Mouse (Mus musculus): ENCODE data around the gene Llgl2. TPM values are rescaled to one million over a fixed set of nuclear protein-coding genes. Genes with fewer than 3 reads are reported as not detected.

Llgl2 gene
- polyA plus RNA-seq, 1 experiment from 2014 or later: 41.1 TPM

GRCm38 (mm10) chr11:115898446-115898845 lies 74.6 kb downstream of the Llgl2 start:
- ATAC-seq (ENCODE audit: insufficient number of reproducible peaks, insufficient read depth, low FRiP score, low read depth): no peak
- 0 out of 2 replicates have a peak, but pooled peaks cover 3% of the 10 kb centered on the region for H3K36me3 ChIP-seq (ENCODE audit: control insufficient read depth, insufficient read depth, low read length)
- H3K4me3 ChIP-seq (ENCODE audit: low read depth, low read length): no peak overlapping the region
- no peak overlapping the region for H3K4me2 ChIP-seq (replicated peaks; ENCODE audit: low read depth, low read length)
- H3K27me3 ChIP-seq (ENCODE audit: control insufficient read depth, insufficient read depth, low read length): no peaks in the 10 kb centered on the region
- H3K4me1 ChIP-seq (ENCODE audit: control insufficient read depth, insufficient read depth, low read length): peaks cover 15% of the 10 kb centered on the region
- no peaks in the 10 kb centered on the region for H3K9me3 ChIP-seq (ENCODE audit: control insufficient read depth, low read depth, low read length)
- no peak overlapping the region for H3K9ac ChIP-seq (replicated peaks; ENCODE audit: low read depth, low read length)
- WGBS: 84% methylated on average over 7 of the region's 7 CpGs
- H3K27ac ChIP-seq (ENCODE audit: low read length): no peak overlapping the region

- 19% methylated on average over 4 of the region's 4 CpGs for WGBS
- ATAC-seq (ENCODE audit: insufficient number of reproducible peaks, insufficient read depth, low FRiP score, low read depth): no peak
- Histone ChIP-seq H3K4me2 (replicated peaks; ENCODE audit: low read depth, low read length) (no peak overlapping the region), H3K9ac (replicated peaks; ENCODE audit: low read depth, low read length) (no peak overlapping the region), H3K36me3 (ENCODE audit: control insufficient read depth, insufficient read depth, low read length) (0 out of 2 replicates have a peak, but pooled peaks cover 1% of the 10 kb centered on the region), H3K27me3 (ENCODE audit: control insufficient read depth, insufficient read depth, low read length) (no peaks in the 10 kb centered on the region), H3K4me1 (ENCODE audit: control insufficient read depth, insufficient read depth, low read length) (peaks cover 20% of the 10 kb centered on the region), H3K27ac (ENCODE audit: low read length) (no peak overlapping the region), H3K9me3 (ENCODE audit: control insufficient read depth, low read depth, low read length) (no peaks in the 10 kb centered on the region), H3K4me3 (ENCODE audit: low read depth, low read length) (no peak overlapping the region)
Measured at GRCm38 (mm10) chr11:115898886-115899285, 75.0 kb downstream of the Llgl2 start.

- H3K4me1 ChIP-seq (ENCODE audit: control insufficient read depth, insufficient read depth, low read length): peaks cover 25% of the 10 kb centered on the region
- no peak within 1 kb of the TSS; the same call in 1 of the 2 replicates for H3K4me2 ChIP-seq (replicated peaks; ENCODE audit: low read depth, low read length)
- no peak within 1 kb of the TSS for H3K4me3 ChIP-seq (ENCODE audit: low read depth, low read length)
- no peaks in the 10 kb centered on the region for H3K36me3 ChIP-seq (ENCODE audit: control insufficient read depth, insufficient read depth, low read length)
- H3K27ac ChIP-seq (ENCODE audit: low read length): 0 out of 2 replicates have a peak within 1 kb of the TSS, but pooled peaks have one; percentile 39
- H3K9ac ChIP-seq (replicated peaks; ENCODE audit: low read depth, low read length): no peak within 1 kb of the TSS
- 28% methylated on average over 16 of the region's 16 CpGs for WGBS
- H3K9me3 ChIP-seq (ENCODE audit: control insufficient read depth, low read depth, low read length): no peaks in the 10 kb centered on the region
- peak; percentile 66 for ATAC-seq (ENCODE audit: insufficient number of reproducible peaks, insufficient read depth, low FRiP score, low read depth)
- H3K27me3 ChIP-seq (ENCODE audit: control insufficient read depth, insufficient read depth, low read length): no peaks in the 10 kb centered on the region
Measured at GRCm38 (mm10) chr11:115899486-115900266, 75.8 kb downstream of the Llgl2 start, which contains the start of gene Smim5. TSS of gene Smim5 (plus strand) at chr11:115899966.

GRCm38 (mm10) chr11:115900561-115901337 lies 76.9 kb downstream of the Llgl2 start:
- ATAC-seq (ENCODE audit: insufficient number of reproducible peaks, insufficient read depth, low FRiP score, low read depth): no peak
- WGBS: 71% methylated on average over 8 of the region's 8 CpGs
- no peaks in the 10 kb centered on the region for H3K9me3 ChIP-seq (ENCODE audit: control insufficient read depth, low read depth, low read length)
- H3K27me3 ChIP-seq (ENCODE audit: control insufficient read depth, insufficient read depth, low read length): no peaks in the 10 kb centered on the region
- H3K4me3 ChIP-seq (ENCODE audit: low read depth, low read length): no peak overlapping the region
- no peaks in the 10 kb centered on the region for H3K36me3 ChIP-seq (ENCODE audit: control insufficient read depth, insufficient read depth, low read length)
- H3K27ac ChIP-seq (ENCODE audit: low read length): no peak overlapping the region
- H3K4me2 ChIP-seq (replicated peaks; ENCODE audit: low read depth, low read length): no peak overlapping the region
- H3K9ac ChIP-seq (replicated peaks; ENCODE audit: low read depth, low read length): no peak overlapping the region
- H3K4me1 ChIP-seq (ENCODE audit: control insufficient read depth, insufficient read depth, low read length): peaks cover 32% of the 10 kb centered on the region

- H3K4me3 ChIP-seq (ENCODE audit: low read depth, low read length): no peak overlapping the region
- no peak for ATAC-seq (ENCODE audit: insufficient number of reproducible peaks, insufficient read depth, low FRiP score, low read depth)
- H3K27ac ChIP-seq (ENCODE audit: low read length): no peak overlapping the region
- no peaks in the 10 kb centered on the region for H3K36me3 ChIP-seq (ENCODE audit: control insufficient read depth, insufficient read depth, low read length)
- H3K4me2 ChIP-seq (replicated peaks; ENCODE audit: low read depth, low read length): no peak overlapping the region
- H3K4me1 ChIP-seq (ENCODE audit: control insufficient read depth, insufficient read depth, low read length): peaks cover 38% of the 10 kb centered on the region
- no peaks in the 10 kb centered on the region for H3K27me3 ChIP-seq (ENCODE audit: control insufficient read depth, insufficient read depth, low read length)
- 85% methylated on average over 9 of the region's 9 CpGs for WGBS
- no peaks in the 10 kb centered on the region for H3K9me3 ChIP-seq (ENCODE audit: control insufficient read depth, low read depth, low read length)
- H3K9ac ChIP-seq (replicated peaks; ENCODE audit: low read depth, low read length): no peak overlapping the region
Measured at GRCm38 (mm10) chr11:115901338-115902161, 77.7 kb downstream of the Llgl2 start.

GRCm38 (mm10) chr11:115902177-115902576 lies 78.3 kb downstream of the Llgl2 start:
- H3K27ac ChIP-seq (ENCODE audit: low read length): peak overlapping the region; percentile 10; the same call in 1 of the 2 replicates
- H3K4me2 ChIP-seq (replicated peaks; ENCODE audit: low read depth, low read length): no peak overlapping the region
- ATAC-seq (ENCODE audit: insufficient number of reproducible peaks, insufficient read depth, low FRiP score, low read depth): no peak
- H3K4me3 ChIP-seq (ENCODE audit: low read depth, low read length): no peak overlapping the region
- H3K4me1 ChIP-seq (ENCODE audit: control insufficient read depth, insufficient read depth, low read length): peaks cover 38% of the 10 kb centered on the region
- H3K27me3 ChIP-seq (ENCODE audit: control insufficient read depth, insufficient read depth, low read length): no peaks in the 10 kb centered on the region
- WGBS: 81% methylated on average over 5 of the region's 5 CpGs
- H3K36me3 ChIP-seq (ENCODE audit: control insufficient read depth, insufficient read depth, low read length): no peaks in the 10 kb centered on the region
- H3K9me3 ChIP-seq (ENCODE audit: control insufficient read depth, low read depth, low read length): no peaks in the 10 kb centered on the region
- no peak overlapping the region for H3K9ac ChIP-seq (replicated peaks; ENCODE audit: low read depth, low read length)

- ATAC-seq (ENCODE audit: insufficient number of reproducible peaks, insufficient read depth, low FRiP score, low read depth): no peak
- 81% methylated on average over 1 of the region's 1 CpGs for WGBS
- no peak overlapping the region for H3K4me3 ChIP-seq (ENCODE audit: low read depth, low read length)
- H3K4me1 ChIP-seq (ENCODE audit: control insufficient read depth, insufficient read depth, low read length): peaks cover 38% of the 10 kb centered on the region
- H3K9me3 ChIP-seq (ENCODE audit: control insufficient read depth, low read depth, low read length): no peaks in the 10 kb centered on the region
- H3K4me2 ChIP-seq (replicated peaks; ENCODE audit: low read depth, low read length): no peak overlapping the region
- no peaks in the 10 kb centered on the region for H3K36me3 ChIP-seq (ENCODE audit: control insufficient read depth, insufficient read depth, low read length)
- H3K27ac ChIP-seq (ENCODE audit: low read length): peak overlapping the region; percentile 10; the same call in 1 of the 2 replicates
- H3K27me3 ChIP-seq (ENCODE audit: control insufficient read depth, insufficient read depth, low read length): no peaks in the 10 kb centered on the region
- H3K9ac ChIP-seq (replicated peaks; ENCODE audit: low read depth, low read length): no peak overlapping the region
Measured at GRCm38 (mm10) chr11:115902831-115903230, 79.0 kb downstream of the Llgl2 start.
